9 mouse cellular contexts compared by ENCODE assay signal in the genomic region with DNA sequence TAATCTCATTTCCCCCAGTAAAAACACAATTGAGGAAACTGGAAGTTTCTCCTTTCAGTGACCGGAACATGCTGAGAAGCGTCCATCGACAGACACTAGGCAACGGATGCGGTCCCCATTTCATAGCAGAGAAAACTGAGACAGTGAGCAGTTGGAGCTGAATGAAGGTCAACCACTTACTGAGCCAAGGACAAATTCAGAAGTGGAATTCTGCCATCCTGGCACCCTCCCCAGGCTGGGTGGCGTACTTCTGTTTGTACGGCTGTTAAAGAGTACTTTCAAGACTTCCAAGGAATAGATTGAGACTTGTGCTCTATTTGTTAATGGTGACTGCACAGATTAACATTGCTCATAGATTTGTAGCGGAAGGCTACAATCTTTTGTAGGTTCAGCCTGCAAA. TPM values are rescaled to one million over a fixed set of nuclear protein-coding genes. Genes with fewer than 3 reads are reported as not detected.
DNase-seq lines count a peak whose midpoint lies in the region; ATAC-seq and TF ChIP-seq lines count a peak whose summit lies in the region.
"Had no signal": no experiment of that assay in that cellular context is flagged by ENCODE, and none has a peak within 500 bp of the region (broad histone marks: within the 10 kb centered on the region; RNA-seq: fewer than 3 reads in every experiment).

No protein-coding gene starts in this region.

- H3K4me2 ChIP-seq in liver, postnatal 0 days (ENCODE audit: low read depth, low read length) = no peak overlapping the region
- no peak overlapping the region for H3K4me2 ChIP-seq in hindbrain, embryonic 12.5 days (replicated peaks)
- H3K4me2 ChIP-seq: embryonic facial prominence, embryonic 13.5 days had no signal

- H3K36me3 ChIP-seq in liver, adult 2 months (ENCODE audit: control insufficient read depth, insufficient read depth, low read length) = no peaks in the 10 kb centered on the region
- H3K36me3 ChIP-seq in liver, postnatal 0 days (replicated peaks; ENCODE audit: insufficient read depth, low read length) = no peaks in the 10 kb centered on the region
- no peaks in the 10 kb centered on the region for H3K36me3 ChIP-seq in hindbrain, embryonic 12.5 days
- H3K36me3 ChIP-seq: embryonic facial prominence, embryonic 13.5 days had no signal

- H3K9ac ChIP-seq in liver, adult 2 months (ENCODE audit: low read depth, low read length) = no peak overlapping the region
- no peak overlapping the region for H3K9ac ChIP-seq in liver, postnatal 0 days (replicated peaks)
- no peak overlapping the region for H3K9ac ChIP-seq in hindbrain, embryonic 12.5 days
- H3K9ac ChIP-seq: embryonic facial prominence, embryonic 13.5 days had no signal

- no peaks in the 10 kb centered on the region for H3K9me3 ChIP-seq in liver, postnatal 0 days (ENCODE audit: low read length)
- no peaks in the 10 kb centered on the region for H3K9me3 ChIP-seq in hindbrain, embryonic 12.5 days (replicated peaks)
- H3K9me3 ChIP-seq: embryonic facial prominence, embryonic 13.5 days had no signal

- TF ChIP-seq EP300 in liver, postnatal 0 days (IDR thresholded peaks at IDR 0.05; ENCODE audit: low read depth) = no peak

- TF ChIP-seq POLR2A in liver, adult 2 months (IDR thresholded peaks at IDR 0.05; ENCODE audit: extremely low read depth, insufficient read depth, low read length) = no peak

- peak; percentile 84 for DNase-seq in liver, adult 2 months (ENCODE audit: extremely low read depth, low read depth, low spot score)
- DNase-seq in liver, postnatal 0 days = no peak
- DNase-seq in cerebellum, postnatal 36 days = peak; percentile 16 to 28
- peak; percentile 46 to 73 for DNase-seq in layer of hippocampus, adult 8-10 months (ENCODE audit: low spot score in 2 of 2)
- DNase-seq in right cerebral cortex, adult 2 months (ENCODE audit: low spot score in 2 of 2) = peak; percentile 25 to 42
- no peak for DNase-seq in liver
- no peak for DNase-seq in thymus, postnatal 25 days

- H3K27me3 ChIP-seq in liver, adult 2 months (ENCODE audit: control insufficient read depth, insufficient read depth, low read length) = no peaks in the 10 kb centered on the region
- H3K27me3 ChIP-seq in liver, postnatal 0 days (ENCODE audit: insufficient read depth, low read length) = no peaks in the 10 kb centered on the region
- no peaks in the 10 kb centered on the region for H3K27me3 ChIP-seq in hindbrain, embryonic 12.5 days
- H3K27me3 ChIP-seq: embryonic facial prominence, embryonic 13.5 days had no signal

- H3K4me3 ChIP-seq in liver, adult 2 months (ENCODE audit: insufficient read depth, low read depth, low read length) = no peak overlapping the region
- no peak overlapping the region for H3K4me3 ChIP-seq in liver, postnatal 0 days (ENCODE audit: low read depth, low read length)
- no peak overlapping the region for H3K4me3 ChIP-seq in hindbrain, embryonic 12.5 days
- H3K4me3 ChIP-seq: embryonic facial prominence, embryonic 13.5 days had no signal

- WGBS in liver, adult 2 months = 51% methylated on average over 8 of the region's 8 CpGs
- 87% methylated on average over 8 of the region's 8 CpGs for WGBS in liver, postnatal 0 days (ENCODE audit: insufficient replicate concordance)
- WGBS in hindbrain, embryonic 12.5 days = 90% methylated on average over 8 of the region's 8 CpGs

- H3K79me2 ChIP-seq in liver, adult 2 months (ENCODE audit: control insufficient read depth, insufficient read depth, low read length) = no peaks in the 10 kb centered on the region

- H3K4me1 ChIP-seq in liver, adult 2 months (ENCODE audit: control insufficient read depth, insufficient read depth, low read length) = 0 out of 2 replicates have a peak, but pooled peaks cover 4% of the 10 kb centered on the region
- no peaks in the 10 kb centered on the region for H3K4me1 ChIP-seq in liver, postnatal 0 days (ENCODE audit: insufficient read depth)
- no peaks in the 10 kb centered on the region for H3K4me1 ChIP-seq in hindbrain, embryonic 12.5 days
- H3K4me1 ChIP-seq: embryonic facial prominence, embryonic 13.5 days had no signal

- ATAC-seq in liver, postnatal 0 days = no peak
- ATAC-seq in hindbrain, embryonic 12.5 days (ENCODE audit: low FRiP score) = no peak

- no peak overlapping the region for H3K27ac ChIP-seq in liver, adult 2 months (replicated peaks; ENCODE audit: insufficient read depth, low read depth, low read length)
- H3K27ac ChIP-seq in liver, postnatal 0 days (ENCODE audit: low read depth) = no peak overlapping the region
- H3K27ac ChIP-seq in hindbrain, embryonic 12.5 days = no peak overlapping the region
- H3K27ac ChIP-seq: embryonic facial prominence, embryonic 13.5 days had no signal

- no peak for TF ChIP-seq CTCF in liver, adult 2 months (IDR thresholded peaks at IDR 0.05; ENCODE audit: low read depth, low read length)
- no peak for TF ChIP-seq CTCF in liver, postnatal 0 days (IDR thresholded peaks at IDR 0.05; ENCODE audit: low read depth)

RNA-seq across cellular contexts. Expression of a gene that starts 54.2 kb away (rescaled TPM):
- 33.0 and 35.0 TPM in 2 replicates for total RNA-seq in liver, adult 2 months (2014; rRNA removed)
- polyA plus RNA-seq in liver, adult 2 months (2012; rRNA removed) = 16.4 and 17.4 TPM in 2 replicates
- polyA plus RNA-seq in liver, postnatal 0 days (2015; fragmentation: Nextera tagmentation; extraction: Ambion mirVana) = 19.1 and 26.9 TPM in 2 replicates
- 100 to 1,000 TPM; 114 to 124 (median 115) TPM for total RNA-seq in layer of hippocampus, adult 8-10 months (2022)
- polyA plus RNA-seq in hindbrain, embryonic 12.5 days (2016; fragmentation: Nextera tagmentation; extraction: Ambion mirVana) = 3.6 and 3.9 TPM in 2 replicates

Comparison
In these comparisons a context has a peak if more than half of its experiments do, and no peak if none do; other contexts are left out.
1. DNase-seq: peak in liver, adult 2 months (single experiment), cerebellum, postnatal 36 days (2 of 2), layer of hippocampus, adult 8-10 months (2 of 2) and right cerebral cortex, adult 2 months (2 of 2); none in liver, postnatal 0 days (single experiment), liver (single experiment) and thymus, postnatal 25 days (single experiment).